Mouse (Mus musculus): ENCODE measurements around the gene Xylt1. TPM values are rescaled to one million over a fixed set of nuclear protein-coding genes. Genes with fewer than 3 reads are reported as not detected.

Xylt1 gene
- total RNA-seq, 2 experiments from 2014 or later, result 2.5 TPM

DNA sequence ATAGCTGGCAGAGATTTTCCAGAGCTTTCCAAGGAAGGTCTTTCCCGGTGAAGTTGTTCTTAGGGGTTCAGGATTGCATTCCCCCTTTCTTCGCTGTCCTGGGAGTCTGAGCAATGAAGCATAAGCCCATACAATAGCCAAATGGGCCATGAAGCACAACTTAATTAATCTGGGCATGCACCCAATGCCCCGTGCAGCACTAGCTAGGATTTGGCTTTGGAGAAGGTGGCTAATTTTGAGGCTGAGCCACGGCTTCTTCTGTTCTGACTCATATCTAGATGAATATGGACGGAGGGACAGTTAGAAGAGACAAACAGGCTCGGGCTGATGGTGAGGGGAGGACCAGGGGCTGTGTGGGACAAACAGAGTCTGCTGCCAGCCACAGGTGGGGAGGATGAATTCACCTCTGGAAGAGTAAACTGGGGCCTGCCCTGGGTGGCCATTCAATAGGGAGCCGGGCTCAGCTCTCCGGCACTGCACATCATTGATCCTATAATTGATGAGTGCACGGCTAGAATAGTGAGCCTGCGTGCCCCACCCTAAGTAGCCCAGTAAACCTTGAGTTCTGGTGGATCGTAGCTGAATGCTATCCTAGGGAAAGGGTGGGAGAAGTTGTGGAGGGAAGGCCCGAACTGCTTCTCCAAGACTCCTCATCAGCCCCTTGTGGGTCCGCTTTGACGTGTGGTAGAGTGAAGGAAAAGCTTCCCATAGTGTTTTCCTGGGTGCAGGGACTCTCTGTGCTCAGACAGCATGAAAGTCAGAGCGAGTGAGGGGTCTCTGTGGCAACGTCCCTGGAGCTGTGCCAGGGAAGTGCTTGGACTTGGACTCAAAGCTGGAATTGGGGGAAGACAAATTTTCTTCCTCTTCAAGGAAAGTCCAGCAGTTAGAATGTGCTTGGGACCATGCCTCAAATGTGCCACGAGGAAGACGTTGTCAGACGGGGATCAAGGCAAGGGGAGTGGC, 92.3 kb downstream of the Xylt1 start:
- intact Hi-C loops (cut with DNase I), result no loop called here
- DNase-seq, result no peak

GRCm38 (mm10) chr7:117474302-117474701, 93.5 kb downstream of the Xylt1 start:
- DNase-seq, result no peak
- intact Hi-C loops (cut with DNase I), result no loop called here

DNA sequence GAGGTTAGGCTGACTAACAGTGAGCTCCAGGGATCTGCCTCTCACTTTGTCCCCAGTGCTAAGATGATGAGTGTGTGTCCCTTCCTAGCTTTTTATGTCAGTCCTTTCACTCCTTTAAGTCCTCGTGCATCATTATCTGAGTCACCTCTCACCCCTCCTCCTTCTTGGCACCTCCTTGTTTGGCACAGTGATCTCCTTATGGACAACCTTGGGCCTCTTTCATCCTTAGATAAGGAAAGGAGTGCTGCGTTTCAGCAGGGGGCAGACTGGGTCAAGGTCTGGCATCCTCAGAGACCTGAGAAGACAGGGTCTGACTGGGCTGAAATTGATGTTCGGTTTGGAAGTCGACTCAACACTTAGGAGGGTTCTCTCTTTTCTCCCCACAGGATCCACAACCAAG, 94.3 kb downstream of the Xylt1 start:
- no peak for DNase-seq
- intact Hi-C loops (cut with DNase I), result no loop called here

- intact Hi-C loops (cut with DNase I), result no loop called here
- no peak for DNase-seq
Observed at GRCm38 (mm10) chr7:117478937-117479336, 98.2 kb downstream of the Xylt1 start.

GRCm38 (mm10) chr7:117480831-117481230, 100.1 kb downstream of the Xylt1 start:
- intact Hi-C loops (cut with DNase I), result no loop called here
- DNase-seq, result no peak

DNA sequence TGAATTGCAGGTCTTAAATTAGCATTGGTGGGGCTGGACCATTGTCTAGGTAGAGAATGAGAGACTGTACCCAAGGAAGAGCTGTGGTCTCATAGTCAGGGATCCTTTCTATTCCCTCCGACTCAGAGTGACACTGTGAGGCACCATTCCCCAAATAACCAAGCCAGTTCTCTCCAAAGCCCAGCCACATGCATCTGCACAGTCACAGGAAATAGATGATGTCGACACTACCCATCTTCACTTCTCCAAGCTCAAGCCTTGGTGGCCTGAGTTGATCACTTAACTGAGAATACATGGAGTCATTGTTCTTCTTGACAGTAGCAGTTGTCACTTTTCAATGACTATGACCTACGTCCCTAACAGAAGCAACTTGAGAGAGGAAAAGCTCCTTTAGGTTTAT, 100.6 kb downstream of the Xylt1 start:
- DNase-seq, result no peak

DNA sequence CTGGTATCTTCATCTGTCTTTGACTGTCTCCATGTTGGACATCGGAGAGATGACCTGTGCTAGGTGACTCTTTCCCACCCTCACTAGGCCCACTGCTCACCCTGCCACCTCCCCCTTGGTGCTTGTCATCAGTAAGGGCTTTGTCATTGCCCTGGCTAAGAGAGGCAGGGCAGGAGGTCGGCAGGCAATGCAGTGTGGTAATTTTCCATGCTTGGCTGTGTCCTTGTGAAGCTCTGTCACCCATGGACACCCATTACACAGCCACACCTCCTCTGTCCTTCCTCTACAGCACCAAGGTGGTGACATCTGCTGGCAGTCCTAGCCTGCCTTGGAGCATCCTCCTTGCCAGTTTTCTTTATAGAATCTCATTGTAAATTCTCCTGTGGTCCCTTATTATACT, 101.9 kb downstream of the Xylt1 start:
- intact Hi-C loops (cut with DNase I), result no loop called here
- DNase-seq, result no peak

More for the DNA sequence above, 100.6 kb downstream of the Xylt1 start:
- intact Hi-C loops (cut with DNase I), result no loop called here

DNA sequence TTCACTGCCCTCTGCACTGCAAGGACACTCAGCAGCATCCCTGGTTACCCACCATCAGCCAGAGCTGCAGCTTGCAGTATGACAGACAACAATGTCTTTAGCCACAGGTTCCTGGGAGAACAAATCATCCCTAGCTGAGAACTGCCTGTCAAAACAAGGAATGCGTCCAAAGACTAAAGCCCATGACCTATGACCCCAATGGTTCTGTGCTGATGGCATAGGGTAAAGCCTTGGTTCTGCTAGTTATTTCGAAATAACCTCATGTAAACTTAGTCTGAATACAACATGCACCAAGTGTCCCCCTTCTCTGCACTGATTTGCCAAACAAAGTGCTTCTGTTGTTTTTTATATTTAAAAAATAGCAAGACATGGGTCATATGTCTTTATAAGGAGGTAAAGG, 103.8 kb downstream of the Xylt1 start:
- intact Hi-C loops (cut with DNase I), result no loop called here
- no peak for DNase-seq

GRCm38 (mm10) chr7:117484989-117485536, 104.3 kb downstream of the Xylt1 start:
- intact Hi-C loops (cut with DNase I), result no loop called here
- no peak for DNase-seq

- no peak for DNase-seq
- intact Hi-C loops (cut with DNase I), result no loop called here
Observed at GRCm38 (mm10) chr7:117486425-117487172, 105.8 kb downstream of the Xylt1 start.

DNA sequence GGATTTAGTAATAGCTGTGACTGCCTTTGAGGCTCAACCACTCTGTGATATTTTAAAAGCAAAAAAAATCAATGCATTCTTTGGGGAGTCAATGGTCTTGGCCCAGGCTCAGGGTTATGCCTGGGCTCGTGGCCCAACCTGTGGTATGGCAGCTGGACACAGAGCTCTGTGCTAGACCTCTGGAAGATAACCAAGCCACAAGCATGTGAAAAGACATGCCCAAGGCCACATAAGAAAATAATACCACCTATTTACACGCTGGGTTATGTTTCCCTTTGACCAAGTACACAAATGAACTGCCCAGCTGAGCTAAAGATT, 106.4 kb downstream of the Xylt1 start:
- no peak for DNase-seq
- intact Hi-C loops (cut with DNase I), result no loop called here

- intact Hi-C loops (cut with DNase I), result no loop called here
- no peak for DNase-seq
Observed at GRCm38 (mm10) chr7:117489973-117490372, 109.2 kb downstream of the Xylt1 start.

DNA sequence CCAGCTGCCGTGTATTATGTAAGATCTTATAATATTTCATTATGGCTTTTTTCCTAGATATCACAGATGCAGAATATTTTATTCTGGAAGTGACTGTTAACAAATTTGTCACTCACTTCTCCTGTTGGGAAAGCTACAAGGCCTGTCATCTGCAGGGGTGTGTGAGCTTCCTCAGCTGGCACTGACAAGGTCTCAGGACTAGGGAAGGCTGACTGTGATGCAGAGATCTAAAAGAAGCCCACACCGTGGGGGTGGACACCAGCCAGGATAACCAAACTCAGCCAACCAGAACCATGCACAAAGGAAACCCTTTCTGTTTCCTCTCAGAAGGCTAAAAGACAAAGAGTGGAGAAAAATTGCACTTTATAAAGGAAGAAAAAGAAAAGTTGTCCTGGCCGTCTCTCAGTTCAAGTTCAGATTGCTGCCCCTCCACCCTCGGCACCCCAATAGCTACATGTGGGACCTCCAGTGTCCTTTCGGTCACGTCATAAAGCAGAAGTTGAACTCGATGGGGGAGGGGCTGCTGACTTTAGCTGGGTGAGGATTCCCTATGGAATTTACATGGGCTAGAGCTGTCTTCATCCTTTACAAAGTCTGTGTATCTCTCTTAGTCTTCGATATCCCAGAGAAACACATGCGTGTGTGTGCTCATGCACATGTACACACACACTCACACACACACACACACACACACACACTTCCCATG, 109.9 kb downstream of the Xylt1 start:
- intact Hi-C loops (cut with DNase I), result no loop called here
- DNase-seq, result no peak

GRCm38 (mm10) chr7:117491495-117491894, 110.7 kb downstream of the Xylt1 start:
- DNase-seq, result no peak
- intact Hi-C loops (cut with DNase I), result no loop called here

DNA sequence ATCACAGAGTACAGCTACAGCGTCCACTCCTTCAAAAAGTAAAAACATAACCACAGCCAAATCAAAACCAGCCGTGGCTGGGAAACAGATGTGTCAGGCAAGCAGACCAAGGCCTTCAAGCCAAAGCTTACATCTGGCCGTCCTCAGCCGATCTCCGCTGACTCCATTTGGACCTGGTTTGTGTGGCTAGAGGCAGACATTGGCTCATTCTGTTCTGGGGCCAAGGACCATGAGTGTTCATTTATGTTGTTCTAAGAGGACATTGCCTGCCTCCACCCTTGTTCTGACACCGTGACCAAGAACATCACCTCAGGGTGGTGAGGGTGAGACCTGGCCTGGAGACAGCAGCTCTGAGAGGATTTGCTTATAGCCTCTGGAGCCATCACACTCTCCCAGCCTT, 113.4 kb downstream of the Xylt1 start:
- DNase-seq, result peak; percentile 40 to 57
- intact Hi-C loops (cut with DNase I), result no loop called here

- DNase-seq, result no peak
- intact Hi-C loops (cut with DNase I), result no loop called here
Observed at GRCm38 (mm10) chr7:117494618-117495310, 114.0 kb downstream of the Xylt1 start.

DNA sequence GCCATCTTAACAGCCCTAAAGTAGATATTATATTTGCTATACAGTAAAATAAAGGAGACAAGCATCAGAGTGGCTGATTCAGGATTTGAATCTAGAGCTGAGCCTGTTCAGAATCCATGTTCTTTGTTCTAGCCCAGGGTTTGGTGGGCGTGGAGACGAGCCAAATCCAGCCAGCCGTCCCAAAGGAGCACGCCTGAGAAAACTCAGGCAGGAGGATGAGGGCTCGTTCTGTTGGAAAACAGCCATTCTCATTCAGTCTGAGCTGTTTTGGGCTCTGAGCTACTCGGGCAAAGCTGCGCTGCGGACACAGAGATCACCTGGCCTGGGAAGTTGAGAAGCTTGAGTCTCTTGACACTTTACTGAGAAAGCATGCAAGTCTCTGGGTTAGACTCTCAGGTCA, 115.0 kb downstream of the Xylt1 start:
- DNase-seq, result no peak
- intact Hi-C loops (cut with DNase I), result no loop called here

- DNase-seq, result no peak
- intact Hi-C loops (cut with DNase I), result no loop called here
Observed at GRCm38 (mm10) chr7:117498173-117498572, 117.4 kb downstream of the Xylt1 start.

DNA sequence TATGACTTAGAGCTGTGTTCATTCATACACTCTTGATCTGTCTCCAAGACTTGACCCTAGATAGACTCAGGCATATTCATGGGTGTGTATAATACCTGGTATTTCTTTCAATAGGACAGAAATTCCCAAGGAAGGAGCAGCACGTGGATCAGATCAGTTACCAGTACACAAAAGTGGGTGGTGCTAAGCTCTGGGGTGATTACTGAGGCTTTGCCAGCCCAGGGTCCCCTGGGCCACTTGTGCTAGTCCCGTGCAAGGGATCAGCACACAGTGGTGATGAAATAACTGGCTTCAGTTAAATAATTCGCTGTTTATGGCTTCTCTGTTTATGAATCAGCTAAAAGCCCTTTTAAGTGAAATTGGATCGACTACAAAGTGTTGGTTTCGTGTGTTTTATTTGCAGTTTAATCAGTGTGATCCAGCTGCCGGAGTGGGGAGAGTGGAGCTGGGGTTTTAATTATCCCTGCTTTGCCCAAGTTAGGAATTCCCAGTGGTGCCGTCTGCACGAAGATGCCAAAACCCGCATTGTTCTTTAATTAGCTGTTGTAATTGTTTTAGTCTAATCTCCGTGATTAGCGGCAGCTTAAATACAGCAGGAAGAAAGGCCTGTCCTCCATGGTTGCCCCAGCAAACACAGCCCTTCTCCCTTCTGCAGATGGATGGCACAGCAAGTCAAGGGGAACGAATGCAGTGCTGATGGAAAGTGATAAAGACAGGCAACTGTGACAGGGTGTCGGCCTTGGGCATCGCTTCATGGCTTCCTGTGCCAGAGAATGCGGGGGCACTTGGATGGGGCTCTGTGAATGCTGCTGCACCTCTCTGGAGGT, 120.8 kb downstream of the Xylt1 start:
- intact Hi-C loops (cut with DNase I), result no loop called here
- DNase-seq, result no peak

DNA sequence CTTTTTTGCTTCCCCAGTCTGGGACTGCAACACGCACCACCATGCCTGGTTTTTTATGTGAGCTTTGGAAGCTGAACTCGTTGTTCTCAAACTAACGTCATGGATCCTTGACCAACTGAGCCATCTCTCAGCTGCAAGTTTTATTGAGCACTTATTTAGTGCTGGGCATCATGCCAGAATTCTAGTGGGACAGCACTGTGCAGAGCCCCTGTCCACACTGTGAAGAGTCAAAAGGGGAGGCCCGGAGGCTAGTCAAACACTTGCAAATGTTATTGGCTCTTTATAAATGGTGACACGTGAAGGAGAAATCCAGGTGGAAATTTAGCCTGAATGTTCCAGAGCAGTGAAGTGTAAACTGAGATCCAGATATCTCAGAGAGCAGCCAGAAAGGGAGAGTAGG, 121.6 kb downstream of the Xylt1 start:
- intact Hi-C loops (cut with DNase I), result no loop called here

More for the DNA sequence above, 121.6 kb downstream of the Xylt1 start:
- no peak for DNase-seq
